Mouse (Mus musculus): ENCODE results near the gene Aven. TPM values are rescaled to one million over a fixed set of nuclear protein-coding genes. Genes with fewer than 3 reads are reported as not detected.
A peak's percentile ranks its signal among the peaks of the same experiment; 100 is the strongest.

Aven gene
- polyA plus RNA-seq, 1 experiment from 2014 or later: 3.9 TPM

GRCm38 (mm10) chr2:112454862-112455564 is 37.8 kb upstream of the Aven start, which contains the start of gene Emc7:
TSS of gene Emc7 (plus strand) at chr2:112454997.
- ATAC-seq (ENCODE audit: low FRiP score) (peak; percentile 99), DNase-seq (ENCODE audit: low spot score) (peak; percentile 99)
- peak within 1 kb of the TSS; percentile 61 for H3K27ac ChIP-seq
- H3K9me3 ChIP-seq (ENCODE audit: control insufficient read depth, low read length): no peaks in the 10 kb centered on the region
- no peaks in the 10 kb centered on the region for H3K27me3 ChIP-seq (ENCODE audit: control insufficient read depth, insufficient read depth, low read length)
- under 1% methylated on average over 49 of the region's 49 CpGs for WGBS
- peak within 1 kb of the TSS; percentile 85 for H3K9ac ChIP-seq
- peak within 1 kb of the TSS; percentile 71 for H3K4me3 ChIP-seq (replicated peaks; ENCODE audit: low read length)
- H3K36me3 ChIP-seq (replicated peaks; ENCODE audit: control insufficient read depth, insufficient read depth): peaks cover 3% of the 10 kb centered on the region; the same call in 1 of the 2 replicates
- peaks cover 13% of the 10 kb centered on the region; the same call in 1 of the 2 replicates for H3K4me1 ChIP-seq (replicated peaks; ENCODE audit: control insufficient read depth, insufficient read depth, low read length)
- peak within 1 kb of the TSS; percentile 73 for H3K4me2 ChIP-seq (replicated peaks)

GRCm38 (mm10) chr2:112460557-112460956 is 32.2 kb upstream of the Aven start:
- 93% methylated on average over 3 of the region's 3 CpGs for WGBS
- Histone ChIP-seq H3K36me3 (replicated peaks; ENCODE audit: control insufficient read depth, insufficient read depth) (peaks cover 38% of the 10 kb centered on the region), H3K9me3 (ENCODE audit: control insufficient read depth, low read length) (no peaks in the 10 kb centered on the region), H3K4me2 (replicated peaks) (no peak overlapping the region), H3K9ac (no peak overlapping the region), H3K27me3 (ENCODE audit: control insufficient read depth, insufficient read depth, low read length) (no peaks in the 10 kb centered on the region), H3K4me3 (replicated peaks; ENCODE audit: low read length) (no peak overlapping the region), H3K27ac (no peak overlapping the region), H3K4me1 (replicated peaks; ENCODE audit: control insufficient read depth, insufficient read depth, low read length) (peaks cover 9% of the 10 kb centered on the region; the same call in 1 of the 2 replicates)
- DNase-seq (ENCODE audit: low spot score) (no peak), ATAC-seq (ENCODE audit: low FRiP score) (no peak)

- Histone ChIP-seq H3K27ac (no peak overlapping the region), H3K9ac (no peak overlapping the region), H3K27me3 (ENCODE audit: control insufficient read depth, insufficient read depth, low read length) (no peaks in the 10 kb centered on the region), H3K4me3 (replicated peaks; ENCODE audit: low read length) (no peak overlapping the region), H3K36me3 (replicated peaks; ENCODE audit: control insufficient read depth, insufficient read depth) (peaks cover 54% of the 10 kb centered on the region), H3K9me3 (ENCODE audit: control insufficient read depth, low read length) (no peaks in the 10 kb centered on the region), H3K4me1 (replicated peaks; ENCODE audit: control insufficient read depth, insufficient read depth, low read length) (no peaks in the 10 kb centered on the region), H3K4me2 (replicated peaks) (no peak overlapping the region)
- ATAC-seq (ENCODE audit: low FRiP score): no peak
- no peak for DNase-seq (ENCODE audit: low spot score)
These were observed 23.2 kb upstream of the Aven start for GRCm38 (mm10) chr2:112469542-112469941.

GRCm38 (mm10) chr2:112470961-112471381 is 21.8 kb upstream of the Aven start:
- no peak for ATAC-seq (ENCODE audit: low FRiP score)
- Histone ChIP-seq H3K4me1 (replicated peaks; ENCODE audit: control insufficient read depth, insufficient read depth, low read length) (no peaks in the 10 kb centered on the region), H3K4me2 (replicated peaks) (no peak overlapping the region), H3K27ac (no peak overlapping the region), H3K9me3 (ENCODE audit: control insufficient read depth, low read length) (no peaks in the 10 kb centered on the region), H3K27me3 (ENCODE audit: control insufficient read depth, insufficient read depth, low read length) (no peaks in the 10 kb centered on the region), H3K36me3 (replicated peaks; ENCODE audit: control insufficient read depth, insufficient read depth) (peaks cover 45% of the 10 kb centered on the region), H3K4me3 (replicated peaks; ENCODE audit: low read length) (no peak overlapping the region), H3K9ac (no peak overlapping the region)
- DNase-seq (ENCODE audit: low spot score): no peak
- WGBS: 78% methylated on average over 5 of the region's 5 CpGs

- no peak overlapping the region for H3K4me3 ChIP-seq (replicated peaks; ENCODE audit: low read length)
- H3K9me3 ChIP-seq (ENCODE audit: control insufficient read depth, low read length): no peaks in the 10 kb centered on the region
- peaks cover 34% of the 10 kb centered on the region for H3K36me3 ChIP-seq (replicated peaks; ENCODE audit: control insufficient read depth, insufficient read depth)
- no peak overlapping the region for H3K9ac ChIP-seq
- H3K27me3 ChIP-seq (ENCODE audit: control insufficient read depth, insufficient read depth, low read length): no peaks in the 10 kb centered on the region
- no peaks in the 10 kb centered on the region for H3K4me1 ChIP-seq (replicated peaks; ENCODE audit: control insufficient read depth, insufficient read depth, low read length)
- no peak overlapping the region for H3K27ac ChIP-seq
- ATAC-seq (ENCODE audit: low FRiP score) (no peak), DNase-seq (ENCODE audit: low spot score) (no peak)
- no peak overlapping the region for H3K4me2 ChIP-seq (replicated peaks)
- 92% methylated on average over 2 of the region's 2 CpGs for WGBS
These were observed 20.7 kb upstream of the Aven start for GRCm38 (mm10) chr2:112472076-112472475.

- Histone ChIP-seq H3K27me3 (ENCODE audit: control insufficient read depth, insufficient read depth, low read length) (no peaks in the 10 kb centered on the region), H3K36me3 (replicated peaks; ENCODE audit: control insufficient read depth, insufficient read depth) (peaks cover 4% of the 10 kb centered on the region; the same call in 1 of the 2 replicates), H3K4me2 (replicated peaks) (no peak overlapping the region), H3K27ac (no peak overlapping the region), H3K4me3 (replicated peaks; ENCODE audit: low read length) (no peak overlapping the region), H3K9me3 (ENCODE audit: control insufficient read depth, low read length) (no peaks in the 10 kb centered on the region), H3K4me1 (replicated peaks; ENCODE audit: control insufficient read depth, insufficient read depth, low read length) (no peaks in the 10 kb centered on the region), H3K9ac (no peak overlapping the region)
- ATAC-seq (ENCODE audit: low FRiP score) (no peak), DNase-seq (ENCODE audit: low spot score) (no peak)
- 80% methylated on average over 5 of the region's 5 CpGs for WGBS
These were observed 17.6 kb upstream of the Aven start for GRCm38 (mm10) chr2:112474997-112475724.

GRCm38 (mm10) chr2:112476554-112476953 is 16.2 kb upstream of the Aven start:
- Histone ChIP-seq H3K4me2 (replicated peaks) (no peak overlapping the region), H3K36me3 (replicated peaks; ENCODE audit: control insufficient read depth, insufficient read depth) (no peaks in the 10 kb centered on the region; the same call in 1 of the 2 replicates), H3K9me3 (ENCODE audit: control insufficient read depth, low read length) (no peaks in the 10 kb centered on the region), H3K9ac (no peak overlapping the region), H3K27ac (no peak overlapping the region), H3K4me3 (replicated peaks; ENCODE audit: low read length) (no peak overlapping the region), H3K27me3 (ENCODE audit: control insufficient read depth, insufficient read depth, low read length) (no peaks in the 10 kb centered on the region), H3K4me1 (replicated peaks; ENCODE audit: control insufficient read depth, insufficient read depth, low read length) (no peaks in the 10 kb centered on the region)
- ATAC-seq (ENCODE audit: low FRiP score) (no peak), DNase-seq (ENCODE audit: low spot score) (no peak)
- WGBS: 86% methylated on average over 6 of the region's 6 CpGs

GRCm38 (mm10) chr2:112480669-112481068 is 12.1 kb upstream of the Aven start, which contains the start of gene Chrm5:
TSS of gene Chrm5 (minus strand) at chr2:112480769.
- Histone ChIP-seq H3K27ac (no peak within 1 kb of the TSS), H3K27me3 (ENCODE audit: control insufficient read depth, insufficient read depth, low read length) (no peaks in the 10 kb centered on the region), H3K4me1 (replicated peaks; ENCODE audit: control insufficient read depth, insufficient read depth, low read length) (no peaks in the 10 kb centered on the region), H3K4me3 (replicated peaks; ENCODE audit: low read length) (no peak within 1 kb of the TSS), H3K36me3 (replicated peaks; ENCODE audit: control insufficient read depth, insufficient read depth) (no peaks in the 10 kb centered on the region), H3K9me3 (ENCODE audit: control insufficient read depth, low read length) (no peaks in the 10 kb centered on the region), H3K4me2 (replicated peaks) (no peak within 1 kb of the TSS), H3K9ac (no peak within 1 kb of the TSS)
- ATAC-seq (ENCODE audit: low FRiP score): no peak
- no peak for DNase-seq (ENCODE audit: low spot score)
- 93% methylated on average over 5 of the region's 5 CpGs for WGBS

GRCm38 (mm10) chr2:112481564-112481963 is 11.2 kb upstream of the Aven start:
- Histone ChIP-seq H3K27ac (no peak overlapping the region), H3K4me3 (replicated peaks; ENCODE audit: low read length) (no peak overlapping the region), H3K9ac (no peak overlapping the region), H3K4me1 (replicated peaks; ENCODE audit: control insufficient read depth, insufficient read depth, low read length) (no peaks in the 10 kb centered on the region), H3K9me3 (ENCODE audit: control insufficient read depth, low read length) (no peaks in the 10 kb centered on the region), H3K36me3 (replicated peaks; ENCODE audit: control insufficient read depth, insufficient read depth) (no peaks in the 10 kb centered on the region), H3K27me3 (ENCODE audit: control insufficient read depth, insufficient read depth, low read length) (no peaks in the 10 kb centered on the region), H3K4me2 (replicated peaks) (no peak overlapping the region)
- ATAC-seq (ENCODE audit: low FRiP score) (peak; percentile 37; the same call in 1 of the 2 replicates), DNase-seq (ENCODE audit: low spot score) (peak; percentile 73)
- WGBS: 0% methylated on average over 2 of the region's 2 CpGs
